Mouse (Mus musculus): ENCODE data around the gene Chchd3.

DNA sequence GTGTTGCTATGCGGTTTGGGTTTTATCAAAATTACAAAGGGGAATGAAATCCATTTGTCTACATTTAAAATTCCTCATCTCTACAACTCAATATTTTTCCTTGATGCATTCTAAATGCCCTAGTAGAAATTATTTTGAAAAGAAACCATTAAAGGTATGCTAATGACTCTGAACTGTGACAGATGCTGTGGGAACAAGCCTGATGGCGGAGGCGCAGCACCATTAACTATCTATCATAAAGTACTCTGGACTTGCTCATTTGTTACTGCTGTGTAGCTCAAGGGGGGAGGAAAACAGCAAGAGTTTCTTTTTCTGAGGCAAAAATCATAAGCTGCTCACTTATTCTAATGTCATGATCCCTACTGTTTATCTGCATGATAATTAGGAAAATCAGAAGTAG is 110.4 kb downstream of the Chchd3 start:
- TF ChIP-seq CTCF (IDR thresholded peaks at IDR 0.05; ENCODE audit: insufficient read depth, low read length) (no peak), POLR2A (IDR thresholded peaks at IDR 0.05; ENCODE audit: borderline replicate concordance, extremely low read depth, low read depth, low read length) (no peak)

Data from lung, adult 2 months (tissue).